Mouse (Mus musculus): ENCODE results near the gene Pth1r.

The Pth1r gene

DNA sequence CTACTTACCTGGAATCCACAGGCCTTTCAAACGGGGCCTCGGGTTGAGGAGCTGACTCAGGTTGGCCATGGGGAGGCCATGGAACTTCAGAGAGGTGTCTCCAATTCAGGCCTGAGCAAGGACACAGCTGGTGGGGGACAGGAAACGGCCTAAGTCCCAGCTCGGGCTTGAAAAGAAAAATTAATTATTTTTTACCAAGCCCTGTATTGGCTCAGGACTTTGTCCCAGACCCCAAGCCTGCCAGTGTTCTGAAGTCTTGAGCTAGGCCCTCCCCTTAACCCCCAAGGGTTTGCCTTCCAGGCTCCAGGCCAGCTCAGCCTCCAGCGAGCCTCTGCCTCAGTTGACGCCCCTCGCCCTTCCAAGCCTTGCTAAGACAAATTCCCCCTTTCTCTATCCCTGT is at the start of gene Pth1r:
Gene Pth1r, minus strand, starts transcription at position 185 of the 400 bp plus-strand sequence.
- peak; percentile 70 for DNase-seq

DNA sequence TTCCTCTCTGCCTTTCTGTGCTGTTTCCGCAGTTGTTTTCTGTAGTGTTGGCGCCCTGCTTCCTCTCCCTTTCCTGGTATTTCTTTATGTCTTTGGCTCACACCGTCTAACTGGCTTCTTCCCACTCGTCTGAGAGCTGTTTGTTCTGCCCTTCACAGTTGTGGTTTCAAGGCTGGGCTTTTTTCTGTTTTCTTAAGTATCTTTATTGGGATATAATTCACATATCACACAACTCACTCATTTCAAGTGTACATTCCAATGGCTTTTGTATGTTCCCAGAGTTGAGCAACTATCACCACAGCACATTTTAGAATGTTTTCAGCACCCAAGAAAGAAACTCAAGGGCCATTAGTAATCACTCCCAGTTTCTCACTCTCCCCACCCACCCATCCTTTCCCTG is 43.5 kb upstream of the Pth1r start:
- no peak for DNase-seq

DNA sequence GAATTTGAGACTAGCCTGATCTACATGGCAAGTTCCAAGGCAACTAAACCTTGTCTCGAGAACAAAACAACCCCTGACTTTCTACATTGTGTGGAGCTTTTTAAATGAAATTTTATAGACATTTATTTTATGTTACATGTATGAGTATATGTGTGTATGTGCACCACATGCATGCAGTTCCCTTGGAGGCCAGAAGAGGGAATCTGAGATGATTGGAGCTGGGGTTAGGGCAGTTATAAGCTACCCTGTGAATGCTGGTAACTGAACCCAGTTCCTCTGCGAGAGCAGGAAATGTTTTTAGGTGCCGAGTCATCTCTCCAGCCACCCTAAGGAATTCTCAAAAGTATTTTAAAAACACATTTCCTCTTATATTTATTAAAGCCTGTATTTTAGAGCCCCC is 41.2 kb upstream of the Pth1r start:
- DNase-seq, result no peak

DNA sequence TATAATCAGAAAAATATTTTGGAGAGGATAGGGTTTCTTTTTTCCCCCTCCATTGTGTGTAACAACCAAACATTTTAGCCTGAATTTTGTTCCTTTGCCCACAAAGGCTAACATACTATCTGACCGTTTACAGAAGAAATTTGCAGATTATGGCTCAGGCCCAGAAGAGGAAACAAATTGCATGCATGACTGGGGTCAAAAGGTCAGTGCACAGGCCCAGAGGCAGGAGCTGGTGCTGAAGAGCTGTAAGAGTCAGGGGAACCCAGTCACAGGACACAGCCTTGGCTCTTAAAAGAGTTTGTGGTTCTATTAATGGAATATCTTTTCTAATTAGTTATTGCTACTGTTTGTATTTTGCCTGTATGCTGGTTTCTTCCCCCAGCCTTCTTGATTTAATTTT is 36.7 kb upstream of the Pth1r start:
- no peak for DNase-seq

DNA sequence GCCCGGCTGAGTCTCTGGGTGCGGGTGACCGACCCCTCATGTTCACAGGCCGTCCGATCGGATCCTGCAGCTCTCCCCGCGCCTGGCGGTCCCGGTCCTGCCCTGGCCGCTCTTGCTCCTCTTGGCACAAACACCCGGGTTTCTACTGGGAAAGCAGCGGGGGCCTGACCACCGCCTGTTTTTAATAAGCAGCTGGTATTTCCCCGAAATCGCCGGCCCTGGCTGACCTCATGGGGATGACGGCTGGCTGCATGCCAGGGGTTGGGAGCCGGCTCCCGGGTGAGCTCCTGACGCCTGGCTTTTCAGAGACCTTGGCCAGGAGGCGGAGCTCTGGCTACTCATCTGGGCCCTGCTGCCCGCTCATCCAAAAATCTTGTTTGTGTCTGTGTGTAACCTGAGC is 34.8 kb upstream of the Pth1r start:
- DNase-seq, result peak; percentile 93

DNA sequence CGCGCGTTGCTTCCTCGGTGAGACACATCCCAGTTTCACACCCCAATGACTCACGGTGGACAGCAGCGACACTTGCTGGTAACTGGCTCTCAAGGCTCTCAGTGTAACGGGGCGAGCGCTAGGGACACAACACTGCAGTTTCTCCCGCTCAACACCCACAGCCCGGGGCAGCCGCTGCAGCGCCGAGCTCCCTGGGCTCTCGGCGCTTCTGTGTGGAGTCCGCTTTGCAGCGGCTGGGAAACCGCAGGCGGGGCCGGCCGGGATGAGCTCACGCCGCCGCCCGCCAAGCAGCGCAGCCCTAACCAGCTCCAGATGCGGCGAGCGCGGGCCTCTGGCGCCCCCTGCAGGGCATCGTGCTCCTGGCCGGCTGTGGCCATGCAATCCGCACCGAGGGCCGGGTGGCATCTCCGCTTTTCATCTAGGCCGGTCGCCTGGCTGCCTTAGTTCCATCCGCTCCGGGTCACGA is 34.3 kb upstream of the Pth1r start:
- peak; percentile 98 for DNase-seq

DNA sequence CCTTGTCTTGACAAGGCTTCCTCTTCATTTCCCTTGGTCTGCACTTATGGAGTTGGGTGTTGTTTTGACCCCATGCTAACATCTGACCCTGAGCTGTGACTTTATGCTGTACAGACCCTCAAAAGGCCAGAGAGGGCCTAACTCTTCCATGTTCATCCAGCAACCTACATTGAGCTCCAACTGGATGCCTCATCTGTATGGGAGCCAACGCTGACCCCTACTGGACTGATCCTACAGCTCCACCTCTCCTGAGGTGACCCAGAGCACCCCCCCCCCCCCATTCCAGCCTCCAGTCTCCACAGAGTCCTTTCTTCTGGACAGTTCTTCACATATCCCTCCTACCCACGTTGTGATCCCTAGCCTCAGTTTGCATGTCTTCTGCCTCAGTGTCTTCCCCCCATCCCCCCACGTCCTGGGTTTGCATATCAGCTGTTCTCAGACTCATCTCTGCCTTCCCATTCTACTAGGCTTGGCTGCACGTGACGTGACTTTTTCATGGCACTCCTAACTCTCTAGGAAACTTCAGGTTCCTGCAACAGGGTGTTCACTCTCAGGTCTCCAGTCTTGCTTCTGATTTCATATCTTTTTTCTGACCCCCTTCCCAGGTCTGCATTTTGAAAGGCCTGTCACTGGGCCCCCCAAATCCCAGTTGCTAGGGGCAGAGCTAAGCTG is 32.4 kb upstream of the Pth1r start:
- peak; percentile 67 for DNase-seq

DNA sequence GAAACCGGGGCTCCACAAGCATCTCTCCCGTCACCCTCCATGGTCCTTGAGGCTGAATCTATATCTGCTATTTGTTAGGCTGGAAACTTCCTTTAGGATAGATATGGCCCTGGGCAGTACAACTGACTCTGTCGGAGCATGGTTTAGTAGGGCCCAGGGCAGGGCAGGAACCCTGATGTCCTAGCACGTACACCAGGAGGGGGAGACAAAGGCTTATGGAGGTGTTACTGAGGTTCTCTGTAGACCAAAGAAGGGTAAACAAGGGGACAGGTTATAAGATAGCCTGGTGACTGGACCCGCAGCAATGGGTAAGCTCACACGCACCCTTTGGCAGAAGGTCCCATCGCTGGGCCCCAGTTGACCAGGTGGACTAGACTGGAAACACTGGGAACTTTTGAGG is 31.6 kb upstream of the Pth1r start:
- no peak for DNase-seq

DNA sequence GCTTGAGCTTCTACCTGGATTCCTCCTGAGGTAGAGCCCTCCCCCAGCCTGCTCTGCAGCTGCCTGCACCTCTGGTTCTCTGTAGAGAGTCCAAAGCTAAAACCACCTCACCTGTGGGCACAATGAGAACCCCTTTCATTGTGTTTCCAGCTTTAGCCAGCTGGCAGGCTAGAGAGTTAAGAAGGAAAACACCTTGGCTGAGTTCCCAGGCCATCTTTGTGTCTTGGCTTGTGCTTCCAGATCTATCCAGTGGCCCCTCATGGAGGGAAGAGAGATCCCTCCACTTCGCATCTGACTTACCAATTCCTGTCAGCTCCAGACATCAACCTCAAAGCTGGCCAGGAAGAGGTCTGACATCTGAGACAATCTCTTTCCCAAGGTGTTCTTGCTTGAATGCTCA is 31.2 kb upstream of the Pth1r start:
- DNase-seq, result peak; percentile 48

DNA sequence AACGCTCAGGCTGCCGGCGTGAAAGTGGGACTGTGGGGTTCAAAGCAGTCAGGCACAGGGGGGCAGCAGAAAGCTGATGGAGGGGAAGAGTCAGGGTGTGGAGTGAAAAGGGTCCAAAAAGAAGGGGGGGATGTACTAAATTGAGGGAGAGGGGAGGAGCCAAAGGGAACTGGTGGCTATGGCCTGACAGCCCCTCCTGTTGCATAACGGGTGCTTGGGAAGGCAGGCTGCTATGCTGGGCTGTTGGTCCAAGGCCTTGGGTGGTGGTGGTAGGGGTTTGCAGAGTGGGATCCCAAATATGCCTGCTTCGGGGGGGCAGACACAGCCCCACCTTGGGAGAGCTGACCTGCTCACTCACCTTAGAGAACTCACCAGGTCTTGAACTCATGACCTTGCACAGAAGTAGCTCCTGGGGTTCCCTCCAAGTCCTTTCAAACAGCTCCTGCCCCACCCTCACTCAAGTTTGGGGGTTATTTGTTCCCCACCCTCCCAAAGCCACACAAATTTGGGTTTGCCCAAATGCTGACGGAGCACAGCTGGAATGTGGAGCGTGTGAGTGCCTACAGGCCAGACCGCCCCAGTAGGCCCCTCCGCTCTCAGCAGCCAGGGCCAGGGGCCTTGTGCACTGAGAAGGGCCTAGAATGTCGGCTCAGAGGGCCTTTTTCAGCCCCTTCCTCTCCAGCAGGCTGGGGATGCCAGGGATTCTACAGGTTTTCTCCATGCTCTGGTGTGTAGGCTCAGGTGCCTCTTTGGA is 28.5 kb upstream of the Pth1r start:
- DNase-seq, result no peak

DNA sequence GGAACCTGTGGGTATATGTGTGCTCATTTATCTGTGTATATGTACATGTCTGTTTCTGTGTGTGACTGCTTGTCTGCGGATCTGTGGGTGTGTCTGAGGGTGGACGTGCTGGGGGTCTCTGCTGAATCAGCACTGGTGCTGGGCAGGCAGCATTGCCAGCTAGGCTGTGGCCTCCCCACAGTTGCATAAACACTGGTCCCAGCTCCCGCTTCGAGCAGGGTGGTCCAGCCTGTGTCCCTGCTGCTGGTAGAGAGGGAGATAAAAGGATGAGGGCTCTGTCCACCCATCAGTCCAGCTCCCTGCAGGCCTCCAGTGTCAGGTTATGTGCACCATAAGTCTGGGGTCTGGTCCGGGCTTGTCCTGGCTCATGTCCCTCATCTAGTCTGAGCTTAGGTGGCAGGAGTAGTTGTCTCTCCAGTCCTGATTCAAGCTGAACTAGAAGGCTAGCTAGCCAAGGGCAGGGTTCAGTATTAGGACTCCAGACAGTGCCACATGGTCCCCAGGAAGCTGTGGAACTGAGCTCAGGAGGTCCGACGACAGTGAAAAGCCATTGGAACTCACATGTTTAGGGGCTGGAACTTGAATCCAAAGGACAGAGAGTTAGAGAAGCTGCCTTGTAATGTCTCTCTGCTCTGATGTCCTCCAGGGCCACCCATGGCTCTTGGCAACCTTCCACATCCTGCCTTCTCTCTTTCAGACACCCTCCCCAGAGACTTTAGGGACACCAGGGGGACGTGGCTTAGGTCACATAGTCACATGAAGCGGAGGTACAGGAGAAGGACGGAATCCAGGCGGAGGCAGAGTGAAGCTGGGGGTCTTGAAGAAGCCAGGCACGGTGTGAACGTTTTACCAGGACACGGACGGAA is 27.7 kb upstream of the Pth1r start:
- peak; percentile 69 for DNase-seq

DNA sequence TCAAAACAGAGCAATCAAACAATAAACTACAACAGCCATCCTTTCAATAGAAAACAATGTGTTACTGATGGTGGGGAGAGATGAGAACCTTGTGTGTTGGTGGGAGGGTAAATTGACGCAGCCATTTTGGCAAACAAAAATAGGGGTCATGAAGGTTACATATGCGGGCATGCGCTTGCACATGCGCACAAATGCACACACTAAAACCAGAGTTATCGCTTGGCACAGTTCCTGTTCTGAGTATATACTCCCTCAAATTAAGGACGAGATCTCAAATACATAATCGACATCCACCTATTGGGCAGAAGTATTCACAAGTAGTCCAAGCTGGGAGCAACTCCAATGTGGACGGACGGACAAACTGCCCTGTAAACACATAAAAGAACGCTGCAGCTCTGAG is 25.4 kb upstream of the Pth1r start:
- no peak for DNase-seq

DNA sequence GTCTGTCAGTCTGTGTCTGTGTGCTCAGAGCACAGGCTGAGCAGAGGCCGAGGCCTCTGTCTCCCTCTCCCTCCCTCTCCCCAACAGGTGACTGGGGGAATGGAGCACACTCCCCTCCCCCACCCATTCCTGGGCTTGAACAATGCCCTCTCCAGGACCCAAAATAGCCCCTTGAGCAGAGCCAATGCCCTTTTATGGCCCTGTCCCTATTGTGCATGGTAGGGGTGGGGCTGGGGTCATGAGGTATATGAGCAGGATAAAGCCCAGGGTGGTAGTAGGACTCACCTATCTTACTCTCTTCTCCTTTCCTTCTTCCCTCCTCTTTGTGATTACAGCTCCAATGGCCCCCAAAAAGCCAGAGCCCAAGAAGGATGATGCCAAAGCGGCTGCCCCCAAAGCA is 16.5 kb upstream of the Pth1r start:
- DNase-seq, result no peak

DNA sequence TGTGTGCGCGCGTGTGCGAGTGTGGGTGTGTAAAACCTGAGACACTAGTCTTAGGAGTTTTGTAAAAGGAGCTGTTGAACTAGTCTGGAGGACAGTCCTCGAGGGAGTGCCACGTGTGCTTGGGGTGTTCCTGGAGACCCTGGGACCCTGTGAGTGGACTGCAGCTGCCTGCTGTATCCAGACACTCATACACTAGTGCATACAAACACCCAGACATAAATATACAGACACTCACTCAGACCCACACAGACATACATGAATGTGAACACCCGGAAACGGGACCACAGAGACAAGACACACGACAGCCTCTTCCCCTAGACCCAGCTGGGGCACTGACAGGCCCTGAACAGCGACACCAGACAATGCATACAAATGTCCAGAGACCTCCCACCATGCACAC is 15.8 kb upstream of the Pth1r start:
- DNase-seq, result no peak

DNA sequence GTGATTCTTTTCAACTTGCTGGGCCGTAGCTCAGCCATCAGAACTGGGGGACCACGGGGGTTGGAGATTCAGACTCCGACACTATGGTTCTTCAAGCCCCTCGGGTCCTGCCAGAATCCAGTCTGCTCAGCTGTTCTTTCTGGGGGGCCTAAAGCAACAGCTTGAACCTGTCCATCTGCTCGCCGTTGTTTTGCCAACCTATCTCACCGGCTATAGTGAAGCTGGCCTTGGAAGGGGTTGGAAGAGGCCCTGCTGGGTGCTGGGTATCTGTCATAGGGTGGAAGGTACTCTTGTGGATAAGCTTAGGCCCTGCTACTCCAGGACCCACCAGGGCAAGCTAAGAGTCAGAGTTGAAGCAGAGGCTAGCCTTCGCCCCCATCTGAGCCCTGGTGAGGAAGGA is 13.9 kb upstream of the Pth1r start:
- no peak for DNase-seq

DNA sequence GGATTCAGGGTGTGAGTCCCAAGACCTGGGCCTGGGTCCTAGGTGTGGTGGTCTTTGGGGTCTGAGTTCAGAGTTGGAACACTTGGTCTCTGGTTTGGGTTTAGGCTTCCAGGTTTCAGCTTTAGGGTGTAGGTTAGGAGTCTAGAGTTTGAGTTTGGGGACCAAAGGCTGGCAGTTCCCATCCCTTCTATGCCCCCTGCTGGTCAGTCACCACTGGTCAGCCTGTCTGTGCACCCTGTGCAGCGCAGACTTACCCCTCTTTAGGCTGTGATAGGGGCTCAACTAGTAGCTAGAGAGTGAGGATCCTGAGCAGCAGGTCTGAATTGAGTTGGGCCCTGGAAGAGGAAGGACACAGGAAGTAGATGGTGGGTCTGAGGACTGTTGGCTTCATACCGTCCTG is 12.3 kb upstream of the Pth1r start:
- peak; percentile 90 for DNase-seq

DNA sequence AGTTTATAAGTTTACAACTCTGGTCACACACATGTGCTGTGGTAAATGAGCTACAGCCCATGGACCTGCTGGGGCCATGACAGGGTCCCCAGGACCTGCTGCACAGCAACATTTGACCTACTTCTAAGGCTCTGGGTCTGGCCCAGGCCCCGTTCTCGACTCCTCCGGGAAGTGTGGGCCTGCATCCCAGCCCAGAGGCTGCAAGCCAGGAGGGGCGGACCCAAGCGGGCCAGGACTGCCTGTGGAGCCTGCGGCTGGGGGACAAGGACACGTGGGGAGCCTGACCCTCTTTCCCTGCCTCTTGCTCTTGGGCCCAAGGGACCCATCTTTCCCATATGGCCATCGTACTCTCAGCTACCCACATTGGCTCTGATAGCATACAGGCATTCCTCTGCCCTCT is 11.7 kb upstream of the Pth1r start:
- peak; percentile 85 for DNase-seq

DNA sequence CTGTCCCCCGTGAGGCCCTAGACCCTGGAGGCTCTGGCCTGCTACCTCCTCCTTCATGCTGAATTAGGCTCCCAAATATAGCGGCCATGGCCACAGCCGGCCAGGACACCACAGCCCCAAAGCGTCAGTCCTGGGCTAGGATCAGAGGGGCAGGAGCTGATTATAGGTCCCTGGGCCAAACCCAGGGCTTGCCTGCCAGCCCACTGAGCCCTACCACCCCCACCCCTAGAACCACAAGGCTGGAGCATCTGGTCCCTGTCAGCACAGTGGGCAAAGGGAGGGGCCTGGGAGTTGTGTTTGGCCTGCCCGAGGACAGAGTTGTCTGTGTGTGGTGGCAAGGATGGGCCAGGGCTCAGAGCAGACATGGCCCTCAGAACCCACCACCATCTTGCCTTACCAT is 10.9 kb upstream of the Pth1r start:
- no peak for DNase-seq

DNA sequence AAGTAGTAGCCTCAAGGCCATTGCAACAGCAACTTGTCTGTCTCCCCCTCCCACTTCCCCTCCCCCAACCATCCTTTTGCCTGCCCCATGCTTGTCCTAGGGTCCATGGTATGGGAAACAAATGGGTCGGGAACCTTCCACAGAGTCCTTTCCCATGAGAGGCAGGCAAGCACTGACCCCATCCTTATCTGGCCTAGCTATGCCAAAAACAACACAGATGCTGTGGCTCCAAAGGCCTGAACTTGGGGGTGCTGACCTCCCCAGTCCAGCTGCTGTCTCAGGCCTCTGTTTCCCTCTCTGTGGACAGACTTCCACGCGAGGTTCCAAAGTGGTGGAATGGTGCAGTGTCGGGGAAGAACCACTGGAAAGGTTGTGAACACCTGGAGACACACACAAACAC is 6.8 kb upstream of the Pth1r start:
- no peak for DNase-seq

DNA sequence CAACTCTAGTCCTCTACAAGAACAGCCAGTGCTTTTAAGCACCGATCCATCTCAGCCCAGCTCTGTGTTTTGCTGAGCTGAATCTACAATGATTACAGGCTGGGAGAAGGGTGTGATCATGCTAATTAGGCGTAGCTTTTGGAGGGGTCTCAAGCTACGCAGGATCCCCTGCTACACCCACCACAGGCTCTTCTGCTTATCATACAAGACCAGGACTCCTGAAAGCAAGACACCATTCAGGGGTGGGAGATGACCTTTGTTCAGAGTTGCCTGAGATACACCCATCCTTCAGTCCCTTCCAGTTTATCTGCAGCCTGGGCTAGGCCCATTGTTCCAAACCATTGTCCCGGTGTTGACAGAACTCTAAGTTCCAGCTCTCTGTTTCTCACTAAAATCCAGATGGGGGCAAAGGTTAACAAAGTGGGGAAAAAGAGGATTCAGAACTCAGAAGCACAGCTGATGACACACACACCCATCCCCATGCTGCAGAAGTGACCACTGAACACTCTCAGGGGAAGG is 6.0 kb upstream of the Pth1r start:
- DNase-seq, result no peak

DNA sequence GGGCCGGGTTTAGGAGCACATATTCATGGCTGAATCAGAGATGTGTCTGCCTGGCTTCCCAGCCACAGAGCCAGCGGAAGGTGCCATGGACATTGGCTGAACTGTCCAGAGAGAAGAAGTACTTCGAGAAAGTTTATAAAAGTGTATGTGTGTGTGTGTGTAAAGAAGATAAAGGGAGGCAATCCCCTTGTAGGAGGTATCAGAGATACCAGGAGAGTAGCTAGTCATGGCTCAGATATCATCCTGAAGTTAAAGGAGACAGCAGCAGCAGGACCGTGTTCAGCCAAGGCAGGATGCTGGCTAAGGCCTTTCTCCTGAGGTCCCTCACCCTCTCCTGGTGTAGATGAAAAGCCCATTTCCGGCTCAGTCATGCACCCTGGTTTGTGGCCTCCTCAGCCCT is 4.5 kb upstream of the Pth1r start:
- DNase-seq, result no peak

DNA sequence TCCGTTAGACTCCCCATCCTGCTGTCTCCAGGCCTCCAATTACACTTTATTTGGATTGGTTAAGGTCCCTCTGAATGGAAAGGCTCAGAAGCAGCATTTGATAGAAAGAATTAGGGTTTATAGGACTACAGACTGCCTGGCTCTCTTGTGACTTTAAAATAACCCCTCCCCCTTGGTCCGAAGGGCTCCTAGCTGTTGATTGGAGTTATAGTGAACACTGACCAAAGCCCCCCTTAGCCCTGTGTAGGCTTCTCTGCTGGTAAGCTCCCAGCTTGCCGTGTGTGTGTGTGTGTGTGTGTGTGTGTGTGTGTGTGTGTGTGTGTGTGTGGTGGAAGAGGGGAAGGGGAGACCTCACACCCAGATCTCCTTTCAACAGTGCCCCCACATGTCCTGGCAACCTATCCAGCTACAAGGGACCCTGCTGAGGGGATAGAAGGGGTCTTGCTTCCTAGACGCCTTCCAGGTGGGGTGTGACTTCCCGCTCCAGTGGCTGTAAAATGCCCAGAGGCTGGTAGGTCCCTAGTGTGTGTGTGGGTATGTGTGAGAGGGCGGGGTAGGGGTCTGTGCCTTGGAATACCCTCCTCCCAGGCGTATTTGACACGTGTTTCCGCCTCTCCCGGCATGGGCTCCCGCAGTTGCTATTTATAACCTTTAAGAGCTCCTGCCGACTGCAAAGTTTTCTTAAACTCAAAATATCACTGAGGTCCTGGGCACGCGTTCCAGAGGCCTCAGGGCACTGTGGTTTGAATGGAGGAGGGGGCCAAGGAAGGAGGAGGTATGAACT is 3.7 kb upstream of the Pth1r start:
- no peak for DNase-seq

DNA sequence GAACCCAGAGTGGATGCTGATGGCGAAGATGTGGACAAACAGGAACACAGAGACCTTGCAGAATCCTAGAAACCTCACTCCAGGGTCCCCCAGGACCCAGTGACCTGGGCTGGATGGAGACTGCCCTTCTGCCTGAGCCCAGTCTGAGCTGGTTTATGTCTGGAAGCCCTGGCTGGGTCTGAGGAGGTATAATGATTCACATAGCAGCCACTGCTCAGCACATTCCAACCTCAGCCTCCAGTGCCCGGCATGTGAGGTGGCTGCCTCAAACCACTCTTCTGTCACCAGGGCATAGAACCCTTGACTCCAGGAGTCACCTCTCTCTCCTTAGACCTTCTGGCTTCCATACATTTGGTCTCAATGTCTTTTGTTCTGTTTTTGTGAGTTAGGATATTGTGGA is 1.5 kb upstream of the Pth1r start:
- DNase-seq, result peak; percentile 78

Measured in kidney, postnatal 10 days (tissue).